Mouse (Mus musculus) testis, adult 2 months (tissue): ENCODE measurements around the gene H2-Ab1. TPM values are rescaled to one million over a fixed set of nuclear protein-coding genes. Genes with fewer than 3 reads are reported as not detected.

Source experiments
- H3K27ac ChIP-seq: fragments of 200-500 bp; 2 replicates; pipeline ENCODE4 v1.5.1; 2012; ENCODE audit warnings: low read depth, low read length; ENCODE audit not compliant: control insufficient read depth, insufficient read depth
- H3K27me3 ChIP-seq: fragments of 200-500 bp; 2 replicates; pipeline ENCODE4 v1.6.1; 2012; ENCODE audit warnings: mild to moderate bottlenecking, low read length, moderate library complexity; ENCODE audit not compliant: control insufficient read depth, insufficient read depth
- H3K36me3 ChIP-seq: fragments of 200-500 bp; 2 replicates; pipeline ENCODE4 v1.6.1; 2012; ENCODE audit warnings: mild to moderate bottlenecking, low read length; ENCODE audit not compliant: control insufficient read depth, insufficient read depth
- H3K4me1 ChIP-seq: fragments of 200-500 bp; 2 replicates; pipeline ENCODE4 v1.6.1; 2012; ENCODE audit warnings: low read length; ENCODE audit not compliant: control insufficient read depth, insufficient read depth
- H3K4me3 ChIP-seq: fragments of 200-500 bp; 2 replicates; pipeline ENCODE4 v1.5.1; 2012; ENCODE audit warnings: low read depth, mild to moderate bottlenecking, low read length, moderate library complexity, mixed read lengths; ENCODE audit not compliant: control insufficient read depth
- CTCF ChIP-seq: fragments of 200-500 bp; IDR thresholded peaks from 2 replicates; pipeline ENCODE4 v1.5.1; 2012; ENCODE audit warnings: low read depth, mild to moderate bottlenecking, inconsistent platforms, low read length, moderate library complexity; ENCODE audit not compliant: control insufficient read depth, insufficient read depth, insufficient replicate concordance
- POLR2A ChIP-seq: fragments of 200-500 bp; IDR thresholded peaks from 2 replicates; pipeline ENCODE4 v1.6.1; 2012; ENCODE audit warnings: low read depth, mild to moderate bottlenecking, inconsistent platforms, low read length, moderate library complexity; ENCODE audit not compliant: control insufficient read depth
- polyA plus RNA-seq: library from polyadenylated mRNA; depleted of rRNA; stranded (reverse); fragments of >200 nt; gene quantifications from 2 replicates; pipeline ENCODE4 v1.2.3, GENCODE M21; 2012; rRNA removed

Gene H2-Ab1
- polyA plus RNA-seq, 1 experiment = 31.1 TPM

GRCm38 (mm10) chr17:34312185-34312584 lies 54.7 kb downstream of the H2-Ab1 start:
- H3K4me1 ChIP-seq = peaks cover 3% of the 10 kb centered on the region
- no peaks in the 10 kb centered on the region for H3K27me3 ChIP-seq
- TF ChIP-seq CTCF (no peak), POLR2A (no peak)
- no peak overlapping the region for H3K4me3 ChIP-seq
- no peak overlapping the region for H3K27ac ChIP-seq
- no peaks in the 10 kb centered on the region for H3K36me3 ChIP-seq

DNA sequence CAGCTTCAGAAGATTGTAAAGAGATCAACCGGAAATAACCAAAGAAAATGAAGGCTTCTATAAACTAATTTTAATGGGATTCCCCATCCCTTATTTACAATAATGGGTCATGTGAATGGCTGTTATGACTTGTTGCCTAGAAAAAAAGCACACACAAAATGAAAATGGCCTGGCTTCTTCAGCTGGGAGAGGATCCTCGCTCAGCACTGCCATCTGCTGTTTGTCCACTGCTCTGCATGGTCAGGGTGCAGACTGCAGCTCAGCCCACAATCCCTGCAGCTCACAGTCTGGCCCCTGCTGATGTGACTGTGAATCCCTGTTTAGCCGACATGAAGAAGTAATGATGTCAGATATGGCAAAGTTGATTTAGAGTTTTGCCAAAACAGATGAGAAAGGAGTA lies 55.9 kb downstream of the H2-Ab1 start:
- Histone ChIP-seq H3K4me3 (no peak overlapping the region), H3K27me3 (no peaks in the 10 kb centered on the region), H3K27ac (no peak overlapping the region), H3K4me1 (peaks cover 3% of the 10 kb centered on the region), H3K36me3 (no peaks in the 10 kb centered on the region)
- TF ChIP-seq POLR2A = no peak
- peak; percentile 90; the same call in 1 of the 2 replicates for TF ChIP-seq CTCF

- Histone ChIP-seq H3K4me1 (peaks cover 1% of the 10 kb centered on the region), H3K27me3 (no peaks in the 10 kb centered on the region), H3K36me3 (no peaks in the 10 kb centered on the region), H3K27ac (no peak overlapping the region), H3K4me3 (no peak overlapping the region)
- TF ChIP-seq POLR2A = no peak
- TF ChIP-seq CTCF = no peak
These were observed 56.8 kb downstream of the H2-Ab1 start for GRCm38 (mm10) chr17:34314286-34314685.

DNA sequence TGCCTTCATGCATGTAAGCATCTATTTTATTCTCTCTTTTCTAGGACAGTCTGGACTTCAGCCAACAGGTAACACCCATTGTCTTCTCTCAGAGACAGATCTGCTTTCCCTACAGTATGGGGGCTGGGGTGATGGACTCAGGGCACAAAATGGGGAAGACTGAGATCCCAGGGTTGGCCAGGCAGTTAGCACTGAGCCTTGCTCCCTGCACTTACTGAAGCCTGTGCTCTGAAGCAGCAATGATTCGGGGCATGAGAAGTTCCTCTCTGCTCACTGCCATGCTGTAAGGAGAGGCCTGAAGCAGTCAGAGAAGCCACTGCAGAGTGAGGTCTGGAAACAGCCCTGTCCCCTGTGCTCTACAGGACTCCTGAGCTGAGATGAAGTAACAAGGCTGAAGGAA lies 58.0 kb downstream of the H2-Ab1 start:
- TF ChIP-seq CTCF (no peak), POLR2A (no peak)
- Histone ChIP-seq H3K27me3 (no peaks in the 10 kb centered on the region), H3K36me3 (no peaks in the 10 kb centered on the region), H3K4me1 (no peaks in the 10 kb centered on the region; the same call in 1 of the 2 replicates), H3K27ac (no peak overlapping the region), H3K4me3 (no peak overlapping the region)

DNA sequence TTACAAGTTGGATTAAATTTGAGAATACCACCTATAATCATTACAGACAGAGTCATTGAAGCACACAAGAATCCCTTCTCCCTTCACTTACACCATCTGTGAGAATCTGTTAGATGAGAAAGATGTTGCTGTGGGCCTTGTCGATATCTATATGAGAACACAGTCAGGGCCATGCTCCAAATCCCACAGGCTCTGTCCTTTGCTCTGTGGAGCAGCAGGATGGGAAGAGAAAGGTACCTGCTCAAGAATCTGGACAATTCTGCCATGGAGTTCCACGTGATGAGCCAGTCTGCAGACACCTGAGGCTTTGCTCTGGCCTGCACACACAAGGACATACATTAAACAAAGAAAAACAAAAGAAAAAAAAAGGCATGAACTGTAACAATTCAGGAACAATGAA lies 59.2 kb downstream of the H2-Ab1 start:
- Histone ChIP-seq H3K4me3 (no peak overlapping the region), H3K4me1 (no peaks in the 10 kb centered on the region; the same call in 1 of the 2 replicates), H3K36me3 (no peaks in the 10 kb centered on the region), H3K27me3 (no peaks in the 10 kb centered on the region), H3K27ac (no peak overlapping the region)
- TF ChIP-seq POLR2A (no peak), CTCF (no peak)

DNA sequence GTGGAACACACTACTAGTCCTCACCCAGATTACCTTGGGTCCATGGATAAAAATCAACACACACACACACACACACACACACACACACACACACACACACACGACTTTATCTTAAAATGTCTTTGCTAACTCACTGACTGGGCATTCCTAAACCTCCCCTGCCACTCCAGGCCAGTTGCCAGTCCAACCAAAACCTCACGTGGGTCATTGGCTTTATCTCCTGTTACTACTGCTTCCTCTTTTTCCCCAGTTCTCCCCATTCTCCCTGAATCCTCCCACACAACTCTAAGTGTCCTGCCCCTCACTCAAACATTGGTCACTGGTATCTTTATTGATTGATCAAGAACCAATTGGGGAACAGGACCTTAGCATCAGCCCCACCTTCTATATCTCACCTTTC lies 59.8 kb downstream of the H2-Ab1 start:
- TF ChIP-seq CTCF = no peak
- TF ChIP-seq POLR2A = no peak
- Histone ChIP-seq H3K27ac (no peak overlapping the region), H3K36me3 (no peaks in the 10 kb centered on the region), H3K4me1 (no peaks in the 10 kb centered on the region; the same call in 1 of the 2 replicates), H3K27me3 (no peaks in the 10 kb centered on the region), H3K4me3 (no peak overlapping the region)

Other genes starting within 250 kb of the H2-Ab1 start
- 27.8 and 31.4 TPM in 2 replicates for gene Ring1, start 233.0 kb upstream of the H2-Ab1 start, polyA plus RNA-seq
- gene H2-Ke6, start 229.6 kb upstream of the H2-Ab1 start, polyA plus RNA-seq = 24.5 and 25.0 TPM in 2 replicates
- 33.4 and 36.3 TPM in 2 replicates for gene Slc39a7, start 226.0 kb upstream of the H2-Ab1 start, polyA plus RNA-seq
- 25.5 and 28.0 TPM in 2 replicates for gene Rxrb, start 225.9 kb upstream of the H2-Ab1 start, polyA plus RNA-seq
- gene Col11a2, start 218.3 kb upstream of the H2-Ab1 start, polyA plus RNA-seq = 2.4 and 2.8 TPM in 2 replicates
- gene H2-Oa, start 165.3 kb upstream of the H2-Ab1 start, polyA plus RNA-seq = 0.10 and 0.22 TPM in 2 replicates
- 33.8 and 40.7 TPM in 2 replicates for gene H2-DMa, start 138.1 kb upstream of the H2-Ab1 start, polyA plus RNA-seq
- gene Brd2, start 135.1 kb upstream of the H2-Ab1 start, polyA plus RNA-seq = 164 and 178 TPM in 2 replicates
- 0.27 and 0.41 TPM in 2 replicates for gene H2-DMb2, start 114.4 kb upstream of the H2-Ab1 start, polyA plus RNA-seq
- 8.0 and 9.5 TPM in 2 replicates for gene H2-DMb1, start 104.6 kb upstream of the H2-Ab1 start, polyA plus RNA-seq
- 1.5 TPM in 2 replicates for gene Tap1, start 70.1 kb upstream of the H2-Ab1 start, polyA plus RNA-seq
- gene Psmb9, start 69.9 kb upstream of the H2-Ab1 start, polyA plus RNA-seq = 1.7 TPM in 2 replicates
- gene Psmb8, start 60.0 kb upstream of the H2-Ab1 start, polyA plus RNA-seq = 2.0 and 2.3 TPM in 2 replicates
- 1.3 and 2.0 TPM in 2 replicates for gene Tap2, start 54.2 kb upstream of the H2-Ab1 start, polyA plus RNA-seq
- 0.06 and 0.16 TPM in 2 replicates for gene H2-Ob, start 18.8 kb upstream of the H2-Ab1 start, polyA plus RNA-seq
- gene H2-Aa, start 30.1 kb downstream of the H2-Ab1 start, polyA plus RNA-seq = 10.1 and 11.6 TPM in 2 replicates
- 5.6 and 7.8 TPM in 2 replicates for gene H2-Eb1, start 48.2 kb downstream of the H2-Ab1 start, polyA plus RNA-seq
- gene H2-Eb2, start 68.0 kb downstream of the H2-Ab1 start, polyA plus RNA-seq = not detected in 2 replicates
- gene Btnl2, start 97.1 kb downstream of the H2-Ab1 start, polyA plus RNA-seq = 0.16 and 0.21 TPM in 2 replicates
- gene Btnl1, start 119.4 kb downstream of the H2-Ab1 start, polyA plus RNA-seq = 0.14 and 0.15 TPM in 2 replicates
- gene BC051142, start 141.1 kb downstream of the H2-Ab1 start, polyA plus RNA-seq = 883 and 1,115 TPM in 2 replicates
- gene Btnl4, start 219.6 kb downstream of the H2-Ab1 start, polyA plus RNA-seq = 0.09 TPM in 1 of 2 replicates, not detected in the other